Mouse (Mus musculus) cerebellum, postnatal 14 days (tissue): ENCODE measurements around the gene H2-DMb1.
A peak's percentile ranks its signal among the peaks of the same experiment; 100 is the strongest.

Source experiments
- DNase-seq, 2 experiments: peaks; one replicate each; pipeline ENCODE4 v3.0.0; 2021; ENCODE audit warnings: mixed read lengths in 2 of 2

The H2-DMb1 gene

GRCm38 (mm10) chr17:34196941-34197894 is 44.3 kb downstream of the H2-DMb1 start, which contains the start of gene Psmb8:
Gene Psmb8 (plus strand): TSS chr17:34197721.
- DNase-seq = peak; percentile 94 to 96

- DNase-seq = peak; percentile 15 to 26
These were observed 45.1 kb downstream of the H2-DMb1 start for GRCm38 (mm10) chr17:34197904-34198520.

GRCm38 (mm10) chr17:34198521-34198912 is 45.6 kb downstream of the H2-DMb1 start:
- no peak for DNase-seq

- DNase-seq = no peak
These were observed 46.3 kb downstream of the H2-DMb1 start for GRCm38 (mm10) chr17:34199050-34199619.

- DNase-seq = no peak
These were observed 47.2 kb downstream of the H2-DMb1 start for GRCm38 (mm10) chr17:34200047-34200446.

- no peak for DNase-seq
These were observed 48.1 kb downstream of the H2-DMb1 start for GRCm38 (mm10) chr17:34200772-34201505.

- no peak for DNase-seq
These were observed 48.7 kb downstream of the H2-DMb1 start for GRCm38 (mm10) chr17:34201506-34202055.

GRCm38 (mm10) chr17:34202760-34203442 is 50.0 kb downstream of the H2-DMb1 start:
- no peak for DNase-seq

- DNase-seq = no peak
These were observed 50.6 kb downstream of the H2-DMb1 start, which contains the start of gene Tap2 for GRCm38 (mm10) chr17:34203444-34203843. Gene Tap2 (plus strand): TSS chr17:34203527.

GRCm38 (mm10) chr17:34204303-34205010 is 51.6 kb downstream of the H2-DMb1 start:
- DNase-seq = peak; percentile 89 to 91

GRCm38 (mm10) chr17:34205021-34205745 is 52.3 kb downstream of the H2-DMb1 start:
- DNase-seq = peak in 1 of 2 experiments; percentile 26

- DNase-seq = peak; percentile 25 to 37
These were observed 52.9 kb downstream of the H2-DMb1 start for GRCm38 (mm10) chr17:34205746-34206176.

GRCm38 (mm10) chr17:34206731-34207130 is 53.9 kb downstream of the H2-DMb1 start:
- DNase-seq = no peak

GRCm38 (mm10) chr17:34207456-34207855 is 54.6 kb downstream of the H2-DMb1 start:
- no peak for DNase-seq

GRCm38 (mm10) chr17:34207866-34208265 is 55.0 kb downstream of the H2-DMb1 start:
- no peak for DNase-seq

- no peak for DNase-seq
These were observed 55.5 kb downstream of the H2-DMb1 start for GRCm38 (mm10) chr17:34208421-34208820.

- DNase-seq = peak in 1 of 2 experiments; percentile 23
These were observed 56.8 kb downstream of the H2-DMb1 start for GRCm38 (mm10) chr17:34209680-34210079.
